Mouse (Mus musculus) embryonic facial prominence, embryonic 10.5 days (tissue): ENCODE measurements around the gene Spdye4b. TPM values are rescaled to one million over a fixed set of nuclear protein-coding genes. Genes with fewer than 3 reads are reported as not detected.
A peak's percentile ranks its signal among the peaks of the same experiment; 100 is the strongest.

Experiments used
- DNase-seq: peaks from one replicate; pipeline ENCODE4 v3.0.0-alpha.2; 2017; ENCODE audit warnings: low spot score
- H3K27ac ChIP-seq: fragments of 300-500 bp; sonication (generic); replicated peaks from 2 replicates; pipeline ENCODE4 v1.5.1; 2016; ENCODE audit warnings: mild to moderate bottlenecking
- H3K27me3 ChIP-seq: fragments of 300-500 bp; sonication (generic); replicated peaks from 2 replicates; pipeline ENCODE4 v1.6.1; 2016; ENCODE audit warnings: low read depth, mild to moderate bottlenecking; ENCODE audit not compliant: poor library complexity, severe bottlenecking
- H3K36me3 ChIP-seq: fragments of 300-500 bp; sonication (generic); replicated peaks from 2 replicates; pipeline ENCODE4 v1.6.1; 2016; ENCODE audit warnings: mild to moderate bottlenecking, moderate library complexity
- H3K4me1 ChIP-seq: fragments of 300-500 bp; sonication (generic); 2 replicates; pipeline ENCODE4 v1.6.1; 2016
- H3K4me3 ChIP-seq: fragments of 300-500 bp; sonication (generic); 2 replicates; pipeline ENCODE4 v1.5.1; 2016; ENCODE audit warnings: mild to moderate bottlenecking, moderate library complexity
- H3K9me3 ChIP-seq: fragments of 300-500 bp; sonication (generic); 2 replicates; pipeline ENCODE4 v1.6.1; 2016; ENCODE audit warnings: mild to moderate bottlenecking
- WGBS: fragments of 180-500 bp; shearing (Covaris S2); methylation state at CpG from one replicate; pipeline ENCODE4 v1.1.7; 2016; 5-methylcytosine and 5-hydroxymethylcytosine counted together
- microRNA-seq: library from miRNA; unstranded; fragments of <30 nt; microRNA quantifications from one replicate; pipeline ENCODE4, GENCODE M21; 2017
- polyA plus RNA-seq: library from polyadenylated mRNA; unstranded; fragments of >200 nt; fragmentation: Nextera tagmentation; extraction: Ambion mirVana; gene quantifications from 2 replicates; pipeline ENCODE4 v1.2.1, GENCODE M21; 2016

The Spdye4b gene
- polyA plus RNA-seq, 1 experiment from 2014 or later = not detected

DNA sequence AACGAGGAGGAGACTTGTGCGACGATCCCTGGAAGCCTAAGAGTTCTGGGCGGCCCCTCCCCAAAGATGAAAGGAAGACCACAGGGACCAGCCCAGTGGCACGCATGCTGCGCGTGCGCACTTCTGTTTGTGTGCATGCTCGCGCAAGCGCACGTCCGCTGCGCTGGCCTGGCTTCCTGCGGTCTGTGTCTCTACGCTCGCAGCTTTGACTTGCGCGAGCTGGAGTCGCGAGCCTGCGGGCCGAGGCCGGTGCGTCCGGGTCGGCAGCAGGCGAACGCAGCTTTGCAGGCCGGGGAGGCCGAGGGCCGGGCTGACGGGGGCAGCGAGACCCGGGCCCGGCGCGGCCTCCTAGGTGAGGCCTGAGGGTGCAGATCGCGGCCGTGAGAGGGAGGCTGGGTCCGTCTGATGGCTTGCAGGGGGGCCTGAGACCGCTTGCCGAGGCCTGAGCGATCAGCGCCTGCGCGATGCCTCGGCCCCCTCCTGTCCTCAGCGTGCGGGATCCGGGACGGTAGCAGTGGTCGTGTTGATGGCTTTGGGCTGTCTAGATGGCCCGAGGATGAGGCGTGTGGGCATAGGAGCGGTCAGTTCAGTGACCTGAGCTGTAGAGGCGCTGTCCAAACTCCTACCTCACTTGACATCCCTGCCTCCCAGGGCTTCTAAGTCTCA is 54.3 kb downstream of the Spdye4b start, which contains the start of gene Zfp12:
Gene Zfp12, plus strand, starts transcription at position 136 of the 666 bp plus-strand sequence.
- DNase-seq = peak; percentile 97
- WGBS = under 1% methylated on average over 58 of the region's 58 CpGs
- Histone ChIP-seq H3K4me3 (peak within 1 kb of the TSS; percentile 89), H3K27ac (peak within 1 kb of the TSS; percentile 96), H3K9me3 (no peaks in the 10 kb centered on the region), H3K36me3 (peaks cover 34% of the 10 kb centered on the region), H3K27me3 (no peaks in the 10 kb centered on the region), H3K4me1 (peaks cover 15% of the 10 kb centered on the region)

DNA sequence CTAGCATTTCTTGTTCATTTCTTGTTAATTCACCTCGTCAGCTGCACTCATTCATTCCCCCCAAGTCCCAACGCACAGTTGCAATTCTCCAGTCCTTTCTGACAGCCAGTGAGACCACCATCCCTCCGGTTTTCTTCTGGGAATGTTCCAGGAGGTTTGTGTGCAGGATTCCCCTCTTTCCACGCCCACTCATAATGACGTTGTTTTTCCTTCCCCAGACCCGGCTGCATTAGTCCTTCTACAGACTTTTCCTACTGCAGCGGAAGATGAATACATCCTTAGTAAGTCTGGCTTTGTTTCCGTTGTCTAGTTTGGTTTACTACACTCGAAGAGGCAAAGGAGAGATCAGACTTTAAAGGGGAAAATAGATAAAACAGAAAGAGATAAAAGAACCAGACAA is 55.2 kb downstream of the Spdye4b start:
- Histone ChIP-seq H3K4me3 (peak overlapping the region; percentile 89), H3K27ac (peak overlapping the region; percentile 96; the same call in 1 of the 2 replicates), H3K4me1 (peaks cover 15% of the 10 kb centered on the region), H3K27me3 (no peaks in the 10 kb centered on the region), H3K36me3 (peaks cover 43% of the 10 kb centered on the region), H3K9me3 (no peaks in the 10 kb centered on the region)
- DNase-seq = no peak
- WGBS = 55% methylated on average over 9 of the region's 9 CpGs

DNA sequence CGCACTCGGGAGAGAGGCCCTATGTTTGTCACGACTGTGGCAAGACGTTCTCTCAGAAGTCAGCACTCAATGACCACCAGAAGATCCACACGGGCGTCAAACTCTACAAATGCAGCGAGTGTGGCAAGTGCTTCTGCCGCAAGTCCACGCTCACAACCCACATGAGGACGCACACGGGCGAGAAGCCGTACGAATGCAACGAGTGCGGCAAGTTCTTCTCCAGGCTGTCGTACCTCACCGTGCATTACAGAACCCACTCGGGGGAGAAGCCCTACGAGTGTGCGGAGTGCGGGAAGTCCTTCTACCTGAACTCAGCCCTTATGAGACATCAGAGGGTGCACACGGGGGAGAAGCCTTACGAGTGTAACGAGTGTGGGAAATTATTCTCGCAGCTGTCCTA is 64.1 kb downstream of the Spdye4b start:
- Histone ChIP-seq H3K4me3 (no peak overlapping the region), H3K27ac (no peak overlapping the region), H3K9me3 (peaks cover 6% of the 10 kb centered on the region; the same call in 1 of the 2 replicates), H3K4me1 (no peaks in the 10 kb centered on the region), H3K27me3 (peaks cover 7% of the 10 kb centered on the region), H3K36me3 (peaks cover 100% of the 10 kb centered on the region)
- no peak for DNase-seq
- 97% methylated on average over 26 of the region's 26 CpGs for WGBS

DNA sequence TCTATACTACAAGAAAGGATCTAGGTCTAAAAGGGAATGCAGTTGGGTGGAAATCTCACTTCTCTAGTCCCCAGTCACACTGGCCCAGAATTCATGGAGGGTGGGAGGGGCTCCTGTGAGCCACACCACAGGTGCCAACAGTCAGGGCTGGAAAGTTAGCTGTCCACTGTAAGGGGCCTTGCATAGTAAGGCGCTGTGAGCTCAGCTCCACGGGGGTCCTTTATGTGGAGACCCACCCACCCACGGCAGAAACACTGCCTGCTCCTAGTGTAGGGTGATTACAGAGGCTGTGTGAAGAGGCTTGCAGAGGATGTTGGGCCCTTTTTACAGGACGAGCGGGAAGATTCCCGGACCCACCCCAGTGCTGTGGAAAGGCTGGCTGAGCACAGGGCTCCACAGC is 71.2 kb downstream of the Spdye4b start:
- DNase-seq = no peak
- H3K36me3 ChIP-seq = peaks cover 71% of the 10 kb centered on the region
- WGBS = 42% methylated on average over 6 of the region's 6 CpGs

DNA sequence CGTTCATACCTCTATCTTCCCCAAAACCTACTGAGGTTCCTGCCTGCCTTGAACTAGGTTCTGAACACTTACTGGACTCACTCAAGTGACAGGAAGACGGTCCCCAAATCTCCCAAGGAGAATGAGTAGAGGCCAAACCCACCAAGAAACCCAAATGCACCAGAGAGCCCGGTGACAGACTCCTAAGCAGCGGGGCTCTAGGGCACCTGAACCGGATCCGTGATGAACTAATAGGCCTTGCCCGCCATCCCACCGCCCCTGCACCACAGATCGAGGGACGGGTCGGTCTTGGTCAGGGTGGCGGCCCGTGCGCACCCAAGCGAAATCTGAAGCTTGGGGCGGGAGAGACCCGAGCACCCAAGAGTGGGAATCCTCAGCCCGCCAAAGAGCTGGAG is 72.0 kb downstream of the Spdye4b start:
- Histone ChIP-seq H3K4me3 (peak overlapping the region; percentile 57), H3K9me3 (no peaks in the 10 kb centered on the region), H3K27me3 (peaks cover 83% of the 10 kb centered on the region), H3K36me3 (peaks cover 71% of the 10 kb centered on the region), H3K4me1 (peaks cover 29% of the 10 kb centered on the region), H3K27ac (no peak overlapping the region)
- no peak for DNase-seq
- WGBS = 9% methylated on average over 18 of the region's 18 CpGs

More for the DNA sequence above, 71.2 kb downstream of the Spdye4b start:
- Histone ChIP-seq H3K9me3 (no peaks in the 10 kb centered on the region), H3K4me1 (peaks cover 29% of the 10 kb centered on the region), H3K27ac (no peak overlapping the region), H3K4me3 (no peak overlapping the region), H3K27me3 (peaks cover 76% of the 10 kb centered on the region)

DNA sequence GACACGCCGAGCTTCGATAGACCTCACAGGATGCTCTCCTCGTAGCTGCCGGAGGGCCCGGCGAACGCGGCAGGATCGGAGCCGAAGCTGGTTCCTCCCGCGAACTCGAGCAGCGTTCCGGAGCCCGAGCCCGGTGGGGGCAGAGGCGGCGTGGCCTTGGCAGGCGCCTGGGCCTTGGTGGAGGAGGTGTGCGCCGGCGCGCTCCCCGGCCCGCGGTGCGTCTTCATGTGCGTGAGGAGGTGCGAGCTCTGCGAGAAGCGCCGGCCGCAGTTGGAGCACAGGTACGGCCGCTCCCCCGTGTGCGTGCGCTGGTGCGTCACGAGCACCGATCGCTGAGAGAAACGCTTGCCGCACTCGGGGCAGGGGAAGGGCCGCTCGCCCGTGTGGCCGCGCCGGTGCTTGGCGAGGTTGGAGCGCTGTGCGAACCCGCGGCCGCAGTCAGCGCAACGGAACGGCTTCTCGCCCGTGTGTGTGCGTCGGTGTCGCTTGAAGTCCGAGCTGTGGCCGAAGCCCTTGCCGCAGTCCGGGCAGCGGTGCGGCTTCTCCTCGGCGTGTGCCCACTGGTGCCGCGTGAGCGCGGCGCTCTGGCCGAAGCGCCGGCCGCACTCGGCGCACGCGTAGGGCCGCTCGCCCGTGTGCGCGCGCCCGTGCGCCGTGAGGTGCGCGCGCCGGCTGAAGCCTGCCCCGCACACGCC is 72.5 kb downstream of the Spdye4b start:
- H3K4me1 ChIP-seq = peaks cover 29% of the 10 kb centered on the region
- H3K27ac ChIP-seq = no peak overlapping the region; the same call in 1 of the 2 replicates
- DNase-seq = peak; percentile 58
- WGBS = 2% methylated on average over 103 of the region's 103 CpGs
- no peaks in the 10 kb centered on the region for H3K9me3 ChIP-seq
- peak overlapping the region; percentile 57 for H3K4me3 ChIP-seq
- H3K27me3 ChIP-seq = peaks cover 89% of the 10 kb centered on the region
- H3K36me3 ChIP-seq = peaks cover 69% of the 10 kb centered on the region

DNA sequence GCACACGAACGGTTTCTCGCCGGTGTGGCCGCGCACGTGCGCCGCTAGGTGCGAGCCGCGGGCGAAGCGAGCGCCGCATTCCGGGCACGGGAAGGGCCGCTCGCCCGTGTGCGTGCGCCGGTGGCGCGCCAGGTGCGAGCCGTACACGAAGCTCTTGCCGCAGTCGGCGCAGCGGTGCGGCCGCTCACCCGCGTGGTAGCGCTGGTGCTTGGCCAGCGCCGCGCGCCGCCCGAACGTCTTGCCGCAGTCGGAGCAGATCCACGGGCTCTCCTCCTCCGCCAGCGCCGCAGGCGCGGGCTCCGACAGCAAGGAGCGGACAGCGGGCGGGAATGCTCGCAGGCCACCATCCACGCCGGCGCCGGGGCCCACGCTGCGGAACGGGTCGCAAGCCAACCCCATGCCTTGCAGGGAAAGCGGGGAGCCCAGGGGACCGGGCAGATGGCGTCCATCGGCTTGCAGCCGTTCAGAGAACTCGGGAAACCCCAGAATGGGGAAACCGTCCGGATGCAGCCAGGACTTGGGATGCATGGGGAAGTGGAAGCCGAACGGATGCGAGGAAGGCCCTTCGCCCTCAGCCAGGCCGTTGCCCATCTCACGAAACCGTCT is 73.2 kb downstream of the Spdye4b start:
- Histone ChIP-seq H3K27me3 (peaks cover 95% of the 10 kb centered on the region), H3K36me3 (peaks cover 69% of the 10 kb centered on the region), H3K27ac (no peak overlapping the region; the same call in 1 of the 2 replicates), H3K4me1 (peaks cover 29% of the 10 kb centered on the region), H3K9me3 (no peaks in the 10 kb centered on the region), H3K4me3 (peak overlapping the region; percentile 57)
- peak; percentile 48 for DNase-seq
- WGBS = 7% methylated on average over 81 of the region's 81 CpGs

Small RNAs within 50 kb of the gene (microRNA-seq; reads per million reads assigned to microRNA genes)
- gene Gm44405 = not detected

Other genes with a start within 250 kb of the Spdye4b start
- gene Fscn1, start 220.7 kb upstream of the Spdye4b start, polyA plus RNA-seq = 759 and 790 TPM in 2 replicates
- gene Rnf216, start 68.0 kb upstream of the Spdye4b start, polyA plus RNA-seq = 50.5 and 53.9 TPM in 2 replicates
- not detected in 2 replicates for gene Olfr718-ps1, start 33.4 kb upstream of the Spdye4b start, polyA plus RNA-seq
- 15.6 and 16.3 TPM in 2 replicates for gene Rbak, start 242 bp upstream of the Spdye4b start, polyA plus RNA-seq
- not detected in 2 replicates for gene Spdye4a, start 45.9 kb downstream of the Spdye4b start, polyA plus RNA-seq
- gene Zfp12, start 54.1 kb downstream of the Spdye4b start, polyA plus RNA-seq = 21.7 and 22.7 TPM in 2 replicates
- gene Zfp316, start 89.0 kb downstream of the Spdye4b start, polyA plus RNA-seq = 3.1 and 3.5 TPM in 2 replicates
- gene Zfp853, start 112.6 kb downstream of the Spdye4b start, polyA plus RNA-seq = not detected in 2 replicates
- gene E130309D02Rik, start 134.3 kb downstream of the Spdye4b start, polyA plus RNA-seq = 62.1 and 65.4 TPM in 2 replicates
- gene Zdhhc4, start 148.2 kb downstream of the Spdye4b start, polyA plus RNA-seq = 71.0 and 77.2 TPM in 2 replicates
- 0.09 and 0.14 TPM in 2 replicates for gene Grid2ip, start 176.3 kb downstream of the Spdye4b start, polyA plus RNA-seq
- gene Kdelr2, start 222.8 kb downstream of the Spdye4b start, polyA plus RNA-seq = 221 and 226 TPM in 2 replicates